Mouse (Mus musculus) liver, adult (tissue): Measurements from ENCODE around the gene Gsto1.

Source experiments
- GATA4 ChIP-seq: IDR thresholded peaks from 2 replicates; pipeline ENCODE4 v1.6.1; 2014; ENCODE audit warnings: mild to moderate bottlenecking, low read length; ENCODE audit not compliant: insufficient replicate concordance

Gene Gsto1

GRCm38 (mm10) chr19:47876252-47876651 lies 21.5 kb downstream of the Gsto1 start:
- TF ChIP-seq GATA4: no peak

DNA sequence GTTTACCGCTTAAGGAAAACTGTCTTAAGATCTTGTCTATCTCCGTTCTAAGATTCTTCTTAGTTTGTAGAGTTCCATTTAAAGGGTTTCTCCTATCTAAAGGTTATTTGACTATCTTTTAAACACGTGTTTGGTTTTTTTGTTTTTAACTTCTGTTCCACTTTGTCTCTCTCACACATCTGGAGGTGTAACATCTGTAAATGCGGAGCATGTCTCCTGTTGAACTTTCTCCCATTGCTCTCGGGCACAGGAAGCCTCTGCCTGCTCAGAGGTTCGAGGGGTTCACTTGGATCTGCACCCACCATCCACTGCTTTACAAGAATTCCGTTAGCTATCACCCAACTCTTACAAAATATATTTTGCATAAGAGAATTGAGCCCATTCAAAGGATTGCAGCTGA lies 26.8 kb downstream of the Gsto1 start:
- TF ChIP-seq GATA4: no peak

- TF ChIP-seq GATA4: no peak
Observed at GRCm38 (mm10) chr19:47882151-47882881, 27.5 kb downstream of the Gsto1 start.

DNA sequence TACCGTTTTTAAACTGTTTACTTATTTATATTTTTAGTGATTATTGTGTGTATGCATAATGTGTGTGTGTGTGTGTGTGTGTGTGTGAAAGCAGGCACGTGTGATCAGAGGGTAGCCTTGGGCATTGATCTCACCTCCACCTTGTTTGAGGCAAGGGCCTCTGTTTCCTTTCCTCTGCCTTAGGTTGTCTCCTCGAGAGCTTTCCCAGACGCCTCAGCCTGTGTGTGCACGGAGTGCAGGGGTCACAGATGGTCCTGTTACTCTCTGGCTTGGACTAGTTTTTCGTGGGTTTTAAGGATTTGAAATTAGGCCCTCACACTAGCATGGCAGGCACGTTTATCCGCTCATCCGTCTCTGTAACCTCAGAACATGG lies 28.1 kb downstream of the Gsto1 start:
- TF ChIP-seq GATA4: no peak

DNA sequence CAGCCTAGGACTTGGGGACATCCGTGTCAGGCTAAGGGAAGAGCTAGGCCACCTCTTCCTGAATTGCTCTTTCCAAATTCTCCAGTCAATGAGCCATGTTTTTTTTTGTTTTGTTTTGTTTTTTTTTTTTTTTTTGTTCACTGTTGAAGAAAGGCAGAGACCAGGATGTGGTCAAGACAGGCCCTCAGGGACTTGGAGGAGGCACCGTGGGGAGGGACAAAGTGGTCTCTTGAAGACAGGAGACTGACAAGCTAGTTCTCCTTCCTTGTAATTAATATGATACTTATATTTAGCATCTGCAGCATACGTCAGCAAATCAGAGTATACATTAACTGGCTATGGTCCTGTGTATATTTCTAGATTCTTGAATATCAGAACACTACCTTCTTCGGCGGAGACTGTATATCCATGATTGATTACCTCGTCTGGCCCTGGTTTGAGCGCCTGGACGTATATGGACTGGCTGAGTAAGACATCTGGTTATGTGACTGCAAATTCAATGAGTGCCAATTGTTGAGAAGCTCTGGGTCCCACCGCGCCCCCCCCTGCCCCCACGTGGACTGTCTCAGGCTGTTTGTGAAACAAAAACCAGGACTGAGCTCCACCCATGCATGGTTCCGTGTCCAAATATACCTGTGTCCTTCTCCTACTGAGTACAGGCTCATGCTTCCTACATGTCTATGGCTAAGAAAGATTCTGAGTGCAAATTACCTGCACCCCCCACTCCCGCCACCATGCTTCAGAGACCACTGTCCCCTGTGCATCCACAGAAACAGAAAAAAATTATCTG lies 29.7 kb downstream of the Gsto1 start:
- no peak for TF ChIP-seq GATA4

DNA sequence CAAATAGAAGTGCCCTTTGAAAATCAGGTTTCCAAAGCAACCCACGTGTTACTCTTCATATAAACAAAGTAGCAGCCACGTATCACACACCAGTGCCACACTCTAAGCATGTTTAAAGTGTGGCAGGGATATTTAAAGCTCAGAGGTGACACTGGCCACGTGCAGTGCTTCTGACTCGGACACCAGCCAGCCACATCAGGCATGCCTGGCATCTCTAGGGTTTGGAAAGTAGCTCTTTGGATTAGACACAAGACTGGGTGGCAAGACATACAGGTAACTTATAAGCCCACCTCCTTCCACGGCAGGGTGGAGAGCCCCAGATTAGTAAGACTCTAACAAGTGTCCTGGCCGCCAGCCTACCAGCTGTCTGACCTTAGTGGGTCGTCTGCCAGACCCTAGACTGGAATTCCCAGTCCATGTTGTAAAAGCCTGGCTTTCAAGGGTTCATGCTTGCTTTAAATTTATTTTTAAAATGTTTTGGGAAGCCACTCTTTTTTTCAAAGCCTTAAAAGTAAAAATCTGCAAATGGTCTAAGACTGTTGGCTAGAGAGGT lies 30.5 kb downstream of the Gsto1 start:
- no peak for TF ChIP-seq GATA4

DNA sequence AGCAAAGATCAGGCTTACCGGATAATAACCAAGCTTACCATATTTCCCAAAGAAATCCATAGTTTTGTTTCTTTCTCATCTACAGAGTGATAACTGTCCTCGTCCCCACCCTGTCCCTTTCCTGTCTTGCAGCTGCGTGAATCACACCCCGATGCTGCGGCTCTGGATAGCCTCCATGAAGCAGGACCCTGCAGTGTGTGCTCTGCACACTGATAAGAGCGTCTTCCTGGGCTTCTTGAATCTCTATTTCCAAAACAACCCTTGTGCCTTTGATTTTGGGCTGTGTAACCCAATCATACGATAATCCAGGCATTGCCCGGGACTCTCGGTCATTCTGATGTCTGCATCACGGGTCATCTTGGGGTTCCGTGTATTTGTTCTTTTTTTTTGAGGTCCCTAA lies 31.1 kb downstream of the Gsto1 start:
- TF ChIP-seq GATA4: peak; percentile 56; the same call in 1 of the 2 replicates

- TF ChIP-seq GATA4: no peak
Observed at GRCm38 (mm10) chr19:47886617-47887016, 31.8 kb downstream of the Gsto1 start.

DNA sequence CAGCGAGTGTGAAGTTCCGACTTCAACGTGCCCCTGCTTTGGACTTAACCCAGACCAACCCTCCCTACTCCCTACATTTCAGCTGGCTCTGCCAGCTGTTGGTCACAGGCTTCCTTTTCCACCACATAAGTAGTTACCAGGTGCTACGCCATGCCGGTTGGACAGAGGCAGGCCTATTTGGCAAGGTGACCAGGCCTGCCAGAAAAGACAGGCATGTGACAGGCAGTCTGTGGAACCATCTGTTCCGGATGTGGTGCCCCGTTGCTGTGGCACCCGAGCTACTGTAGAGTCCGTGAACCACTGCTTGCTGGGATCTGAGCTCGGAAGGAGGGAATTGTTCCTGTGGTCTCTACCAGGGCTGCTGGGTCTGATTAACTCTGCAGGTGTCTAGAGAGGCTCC lies 32.6 kb downstream of the Gsto1 start:
- TF ChIP-seq GATA4: no peak

DNA sequence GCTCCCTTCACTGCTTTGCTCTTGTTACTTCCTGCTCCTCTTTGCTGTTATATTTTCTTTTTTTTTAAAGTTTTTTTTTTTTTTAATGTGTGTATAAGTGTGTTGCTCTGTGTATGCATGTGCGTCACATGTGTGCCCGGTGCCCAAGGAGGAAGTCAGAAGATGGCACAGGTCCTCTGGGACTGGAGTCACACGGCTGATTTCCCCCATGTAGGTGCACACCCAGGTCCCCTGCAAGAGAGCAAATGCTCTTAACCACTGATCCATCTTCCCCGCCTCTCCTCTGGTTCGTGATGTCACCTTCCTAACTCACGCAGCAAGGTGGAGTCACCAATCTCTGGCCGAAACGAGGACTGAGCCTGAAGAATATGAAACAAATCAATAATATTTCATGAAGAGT lies 33.3 kb downstream of the Gsto1 start:
- no peak for TF ChIP-seq GATA4

GRCm38 (mm10) chr19:47890489-47891130 lies 35.8 kb downstream of the Gsto1 start:
- TF ChIP-seq GATA4: no peak

DNA sequence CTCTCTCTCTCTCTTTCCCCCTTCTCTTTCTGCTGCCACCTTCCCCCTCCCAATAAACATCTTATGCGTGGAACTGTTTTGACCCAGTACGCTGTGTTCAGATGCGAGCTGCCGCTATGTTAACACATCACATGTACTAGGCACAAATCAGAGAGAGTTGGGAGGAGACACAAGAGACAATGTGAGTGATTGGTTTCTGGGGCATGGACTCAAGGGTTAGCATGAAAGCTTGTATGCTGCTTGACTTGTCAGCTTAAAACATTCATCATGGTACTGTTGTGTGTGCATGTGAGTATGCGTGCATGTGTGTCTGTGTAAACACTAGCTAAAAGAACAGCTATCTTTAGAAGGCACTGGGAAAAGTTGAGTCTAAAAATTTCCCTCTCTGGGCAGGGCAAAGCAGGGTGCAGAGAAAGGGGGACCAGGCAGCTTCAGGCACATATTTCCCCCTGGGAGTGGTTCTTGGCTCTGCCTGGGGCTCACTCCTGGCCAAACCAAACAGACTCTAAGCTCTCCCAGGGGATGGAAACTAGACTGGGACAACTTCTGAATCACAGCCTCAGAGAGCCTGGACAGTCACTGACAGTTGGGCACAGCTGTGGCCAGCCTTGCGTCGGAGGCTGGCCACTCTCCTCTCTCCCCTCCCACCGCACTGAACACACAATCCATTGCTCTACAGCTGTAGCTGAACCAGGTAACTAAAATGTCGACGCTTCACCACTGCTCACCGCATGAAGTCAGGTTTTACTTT lies 37.0 kb downstream of the Gsto1 start:
- TF ChIP-seq GATA4: no peak

GRCm38 (mm10) chr19:47893092-47893491 lies 38.3 kb downstream of the Gsto1 start:
- no peak for TF ChIP-seq GATA4

GRCm38 (mm10) chr19:47898472-47899079 lies 43.8 kb downstream of the Gsto1 start:
- TF ChIP-seq GATA4: no peak

DNA sequence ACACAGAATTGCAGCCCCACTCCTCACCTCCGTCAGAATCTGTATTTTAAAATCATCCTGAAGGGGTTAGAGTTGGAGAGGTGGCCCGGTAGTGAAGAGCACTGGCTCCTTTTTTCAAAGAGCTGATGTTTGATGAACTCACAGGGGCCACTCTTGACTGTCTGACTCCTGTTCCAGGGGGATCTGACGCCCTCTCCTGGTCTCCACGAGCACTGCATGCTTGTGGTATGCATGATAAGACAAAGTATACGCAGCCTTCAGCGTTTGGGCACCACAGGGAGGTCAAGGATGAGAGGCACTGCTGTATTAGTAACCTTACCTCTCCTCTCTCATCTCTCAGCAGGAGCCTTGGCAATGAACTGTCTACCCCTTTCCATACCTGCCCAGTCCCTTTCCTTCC lies 45.2 kb downstream of the Gsto1 start:
- TF ChIP-seq GATA4: no peak
